In the genomic region with DNA sequence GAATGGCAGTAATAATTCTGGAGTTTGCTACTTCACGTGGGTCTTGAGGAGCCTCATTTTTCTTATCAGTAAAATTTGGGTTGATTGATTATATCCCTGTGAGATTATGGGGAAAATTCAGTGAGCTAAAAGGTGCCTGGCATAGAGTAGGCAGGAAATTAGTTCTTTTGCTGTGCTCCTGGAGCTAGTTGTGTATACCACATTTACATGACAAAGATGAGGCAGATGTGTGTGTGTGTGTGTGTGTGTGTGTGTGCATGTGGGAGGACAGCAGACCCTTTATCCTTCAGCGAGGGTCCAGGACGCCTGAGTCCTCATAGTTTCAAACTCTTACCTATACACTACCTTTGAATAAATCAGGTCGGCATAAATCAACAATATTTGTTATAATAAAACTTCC, we compare ENCODE assay signal across 16 mouse cellular contexts. TPM values are rescaled to one million over a fixed set of nuclear protein-coding genes. Genes with fewer than 3 reads are reported as not detected.
DNase-seq lines count a peak whose midpoint lies in the region; ATAC-seq and TF ChIP-seq lines count a peak whose summit lies in the region.
"Had no signal": no experiment of that assay in that cellular context is flagged by ENCODE, and none has a peak within 500 bp of the region (broad histone marks: within the 10 kb centered on the region; RNA-seq: fewer than 3 reads in every experiment).

No protein-coding gene starts in this region.

- H3K36me3 ChIP-seq in forebrain, embryonic 15.5 days = no peaks in the 10 kb centered on the region
- H3K36me3 ChIP-seq in forebrain, embryonic 13.5 days (ENCODE audit: poor library complexity, severe bottlenecking) = no peaks in the 10 kb centered on the region
- no peaks in the 10 kb centered on the region for H3K36me3 ChIP-seq in lung, embryonic 15.5 days
- no peaks in the 10 kb centered on the region for H3K36me3 ChIP-seq in forebrain, postnatal 0 days (ENCODE audit: insufficient read depth)
- no peaks in the 10 kb centered on the region for H3K36me3 ChIP-seq in stomach, embryonic 15.5 days
- H3K36me3 ChIP-seq: heart, embryonic 10.5 days; limb, embryonic 15.5 days had no signal

- no peak overlapping the region for H3K9ac ChIP-seq in forebrain, embryonic 15.5 days (replicated peaks)
- H3K9ac ChIP-seq in forebrain, embryonic 13.5 days = no peak overlapping the region
- H3K9ac ChIP-seq in lung, embryonic 15.5 days = no peak overlapping the region
- no peak overlapping the region for H3K9ac ChIP-seq in forebrain, postnatal 0 days
- H3K9ac ChIP-seq in stomach, embryonic 15.5 days = no peak overlapping the region
- H3K9ac ChIP-seq: limb, embryonic 15.5 days had no signal

- H3K4me2 ChIP-seq in forebrain, embryonic 15.5 days (replicated peaks) = no peak overlapping the region
- H3K4me2 ChIP-seq in forebrain, embryonic 13.5 days = no peak overlapping the region
- H3K4me2 ChIP-seq in lung, embryonic 15.5 days = no peak overlapping the region
- H3K4me2 ChIP-seq in forebrain, postnatal 0 days (ENCODE audit: low read depth) = no peak overlapping the region
- H3K4me2 ChIP-seq in stomach, embryonic 15.5 days = no peak overlapping the region
- H3K4me2 ChIP-seq: limb, embryonic 15.5 days had no signal

- peaks cover 17% of the 10 kb centered on the region for H3K4me1 ChIP-seq in forebrain, embryonic 15.5 days
- peaks cover 20% of the 10 kb centered on the region for H3K4me1 ChIP-seq in forebrain, embryonic 13.5 days
- H3K4me1 ChIP-seq in lung, embryonic 15.5 days = no peaks in the 10 kb centered on the region
- H3K4me1 ChIP-seq in forebrain, postnatal 0 days (ENCODE audit: insufficient read depth) = no peaks in the 10 kb centered on the region
- H3K4me1 ChIP-seq in stomach, embryonic 15.5 days = no peaks in the 10 kb centered on the region
- H3K4me1 ChIP-seq: limb, embryonic 15.5 days had no signal

- H3K9me3 ChIP-seq in forebrain, embryonic 15.5 days = no peaks in the 10 kb centered on the region
- no peaks in the 10 kb centered on the region for H3K9me3 ChIP-seq in forebrain, embryonic 13.5 days (replicated peaks)
- H3K9me3 ChIP-seq in lung, embryonic 15.5 days = no peaks in the 10 kb centered on the region
- H3K9me3 ChIP-seq in forebrain, postnatal 0 days (ENCODE audit: low read length) = no peaks in the 10 kb centered on the region
- H3K9me3 ChIP-seq in stomach, embryonic 15.5 days = no peaks in the 10 kb centered on the region
- H3K9me3 ChIP-seq: heart, embryonic 10.5 days; limb, embryonic 15.5 days had no signal

- no peak overlapping the region for H3K4me3 ChIP-seq in forebrain, embryonic 15.5 days
- H3K4me3 ChIP-seq in forebrain, embryonic 13.5 days = no peak overlapping the region
- H3K4me3 ChIP-seq in lung, embryonic 15.5 days = no peak overlapping the region
- no peak overlapping the region for H3K4me3 ChIP-seq in forebrain, postnatal 0 days (ENCODE audit: low read depth, low read length)
- no peak overlapping the region for H3K4me3 ChIP-seq in stomach, embryonic 15.5 days (replicated peaks)
- H3K4me3 ChIP-seq: heart, embryonic 10.5 days; limb, embryonic 15.5 days had no signal

- H3K27ac ChIP-seq in forebrain, embryonic 15.5 days (replicated peaks) = 0 out of 2 replicates have a peak overlapping the region, but pooled peaks have one; percentile 21
- no peak overlapping the region for H3K27ac ChIP-seq in forebrain, embryonic 13.5 days
- 0 out of 2 replicates have a peak overlapping the region, but pooled peaks have one; percentile 9 for H3K27ac ChIP-seq in lung, embryonic 15.5 days
- H3K27ac ChIP-seq in forebrain, postnatal 0 days (ENCODE audit: low read depth, low read length) = no peak overlapping the region; the same call in 1 of the 2 replicates
- peak overlapping the region; percentile 44; the same call in 1 of the 2 replicates for H3K27ac ChIP-seq in stomach, embryonic 15.5 days
- H3K27ac ChIP-seq: heart, embryonic 10.5 days; limb, embryonic 15.5 days had no signal

- TF ChIP-seq CTCF in forebrain, postnatal 0 days (IDR thresholded peaks at IDR 0.05; ENCODE audit: low read depth) = no peak

- ATAC-seq in forebrain, embryonic 15.5 days (replicated peaks) = peak; percentile 38; the same call in 1 of the 2 replicates
- ATAC-seq in forebrain, embryonic 13.5 days = no peak; the same call in 1 of the 2 replicates
- no peak for ATAC-seq in lung, embryonic 15.5 days (ENCODE audit: borderline replicate concordance, extremely low read depth, low FRiP score, low TSS enrichment)
- ATAC-seq in forebrain, postnatal 0 days = no peak
- no peak for ATAC-seq in stomach, embryonic 15.5 days (ENCODE audit: insufficient read depth, low FRiP score, low read depth)
- ATAC-seq: inflammation-experienced regulatory T-cells, adult 6 months had no signal

- no peak for DNase-seq in lung, postnatal 36 days
- DNase-seq in forebrain, postnatal 0 days = peak; percentile 14
- DNase-seq in right cerebral cortex, postnatal 10 days (ENCODE audit: low spot score in 2 of 2) = no peak
- DNase-seq: gastrocnemius, postnatal 25 days; heart, postnatal 10 days; kidney, adult 8-10 months; kidney, postnatal 36 days; thymus, postnatal 36 days had no signal

- no peaks in the 10 kb centered on the region for H3K27me3 ChIP-seq in forebrain, embryonic 15.5 days
- no peaks in the 10 kb centered on the region for H3K27me3 ChIP-seq in forebrain, embryonic 13.5 days
- no peaks in the 10 kb centered on the region for H3K27me3 ChIP-seq in lung, embryonic 15.5 days
- no peaks in the 10 kb centered on the region for H3K27me3 ChIP-seq in forebrain, postnatal 0 days (ENCODE audit: insufficient read depth, low read length)
- no peaks in the 10 kb centered on the region for H3K27me3 ChIP-seq in stomach, embryonic 15.5 days (replicated peaks)
- H3K27me3 ChIP-seq: CH12.LX; limb, embryonic 15.5 days had no signal

- 26% methylated on average over 4 of the region's 4 CpGs for WGBS in forebrain, embryonic 15.5 days
- WGBS in forebrain, embryonic 13.5 days = 38% methylated on average over 4 of the region's 4 CpGs
- WGBS in lung, embryonic 15.5 days = 68% methylated on average over 4 of the region's 4 CpGs
- 29% methylated on average over 4 of the region's 4 CpGs for WGBS in forebrain, postnatal 0 days
- 64% methylated on average over 4 of the region's 4 CpGs for WGBS in stomach, embryonic 15.5 days

RNA-seq across cellular contexts. Expression of a gene that starts 43.4 kb away (rescaled TPM):
- 10.9 and 11.7 TPM in 2 replicates for polyA plus RNA-seq in forebrain, embryonic 15.5 days (2015; fragmentation: Nextera tagmentation; extraction: Ambion mirVana)
- 7.5 and 7.9 TPM in 2 replicates for polyA plus RNA-seq in forebrain, embryonic 13.5 days (2015; fragmentation: Nextera tagmentation; extraction: Ambion mirVana)
- 6.5 and 6.8 TPM in 2 replicates for polyA plus RNA-seq in lung, embryonic 15.5 days (2015; fragmentation: Nextera tagmentation; extraction: Ambion mirVana)
- total RNA-seq in forebrain, postnatal 0 days (2014; rRNA removed) = 112 and 127 TPM in 2 replicates
- 17.1 and 17.2 TPM in 2 replicates for polyA plus RNA-seq in forebrain, postnatal 0 days (2015; fragmentation: Nextera tagmentation; extraction: Ambion mirVana)
- 5.7 and 6.1 TPM in 2 replicates for polyA plus RNA-seq in stomach, embryonic 15.5 days (2015; fragmentation: Nextera tagmentation; extraction: Ambion mirVana)

RNA-seq across cellular contexts. Expression of a gene that starts 53.4 kb away (rescaled TPM):
- polyA plus RNA-seq in forebrain, embryonic 15.5 days (2015; fragmentation: Nextera tagmentation; extraction: Ambion mirVana) = 53.8 and 56.5 TPM in 2 replicates
- 50.9 and 63.4 TPM in 2 replicates for polyA plus RNA-seq in forebrain, embryonic 13.5 days (2015; fragmentation: Nextera tagmentation; extraction: Ambion mirVana)
- 73.5 and 74.4 TPM in 2 replicates for polyA plus RNA-seq in lung, embryonic 15.5 days (2015; fragmentation: Nextera tagmentation; extraction: Ambion mirVana)
- 51.9 and 65.1 TPM in 2 replicates for total RNA-seq in forebrain, postnatal 0 days (2014; rRNA removed)
- 47.5 and 52.4 TPM in 2 replicates for polyA plus RNA-seq in forebrain, postnatal 0 days (2015; fragmentation: Nextera tagmentation; extraction: Ambion mirVana)
- 66.1 and 66.8 TPM in 2 replicates for polyA plus RNA-seq in stomach, embryonic 15.5 days (2015; fragmentation: Nextera tagmentation; extraction: Ambion mirVana)

Comparison
In these comparisons a context has a peak if more than half of its experiments do, and no peak if none do; other contexts are left out.
1. H3K27ac ChIP-seq: peak in forebrain, embryonic 15.5 days (single experiment), lung, embryonic 15.5 days (single experiment) and stomach, embryonic 15.5 days (single experiment); none in forebrain, embryonic 13.5 days (single experiment) and forebrain, postnatal 0 days (single experiment).